Mouse (Mus musculus): Measurements from ENCODE around the gene Crct1. TPM values are rescaled to one million over a fixed set of nuclear protein-coding genes. Genes with fewer than 3 reads are reported as not detected.
A peak's percentile ranks its signal among the peaks of the same experiment; 100 is the strongest.

The Crct1 gene
- polyA plus RNA-seq, 1 experiment from 2014 or later = not detected

- Histone ChIP-seq H3K4me1 (replicated peaks; ENCODE audit: control insufficient read depth, insufficient read depth, low read length) (peaks cover 2% of the 10 kb centered on the region; the same call in 1 of the 2 replicates), H3K4me2 (ENCODE audit: low read depth, low read length, severe bottlenecking) (peak overlapping the region; percentile 58), H3K9me3 (ENCODE audit: control insufficient read depth, low read length) (no peaks in the 10 kb centered on the region), H3K4me3 (ENCODE audit: low read depth, low read length) (peak overlapping the region; percentile 39), H3K36me3 (ENCODE audit: control insufficient read depth, insufficient read depth, low read length) (no peaks in the 10 kb centered on the region), H3K27me3 (ENCODE audit: control insufficient read depth, insufficient read depth, low read length) (no peaks in the 10 kb centered on the region), H3K9ac (ENCODE audit: low read length) (peak overlapping the region; percentile 57), H3K27ac (ENCODE audit: low read depth, low read length) (no peak overlapping the region)
- ATAC-seq (replicated peaks; ENCODE audit: low FRiP score) = 0 out of 2 replicates have a peak, but pooled peaks have one; percentile 39
- no peak for DNase-seq (ENCODE audit: low spot score)
- 24% methylated on average over 5 of the region's 5 CpGs for WGBS
Measured at GRCm38 (mm10) chr3:93014871-93015270, 616 bp downstream of the Crct1 start.

- H3K4me1 ChIP-seq (replicated peaks; ENCODE audit: control insufficient read depth, insufficient read depth, low read length) = peaks cover 2% of the 10 kb centered on the region; the same call in 1 of the 2 replicates
- H3K4me3 ChIP-seq (ENCODE audit: low read depth, low read length) = peak overlapping the region; percentile 39
- no peaks in the 10 kb centered on the region for H3K36me3 ChIP-seq (ENCODE audit: control insufficient read depth, insufficient read depth, low read length)
- H3K4me2 ChIP-seq (ENCODE audit: low read depth, low read length, severe bottlenecking) = peak overlapping the region; percentile 58
- H3K9ac ChIP-seq (ENCODE audit: low read length) = peak overlapping the region; percentile 57
- DNase-seq (ENCODE audit: low spot score) = peak; percentile 89
- 1% methylated on average over 24 of the region's 24 CpGs for WGBS
- H3K27ac ChIP-seq (ENCODE audit: low read depth, low read length) = no peak overlapping the region
- no peaks in the 10 kb centered on the region for H3K27me3 ChIP-seq (ENCODE audit: control insufficient read depth, insufficient read depth, low read length)
- peak; percentile 93 for ATAC-seq (replicated peaks; ENCODE audit: low FRiP score)
- H3K9me3 ChIP-seq (ENCODE audit: control insufficient read depth, low read length) = no peaks in the 10 kb centered on the region
Measured at GRCm38 (mm10) chr3:93014378-93014801, 1.1 kb downstream of the Crct1 start.

GRCm38 (mm10) chr3:93002843-93003242 is 12.6 kb downstream of the Crct1 start:
- DNase-seq (ENCODE audit: low spot score) (no peak), ATAC-seq (replicated peaks; ENCODE audit: low FRiP score) (no peak)
- 73% methylated on average over 4 of the region's 4 CpGs for WGBS
- no peak overlapping the region for H3K4me2 ChIP-seq (ENCODE audit: low read depth, low read length, severe bottlenecking)
- H3K27me3 ChIP-seq (ENCODE audit: control insufficient read depth, insufficient read depth, low read length) = no peaks in the 10 kb centered on the region
- H3K4me3 ChIP-seq (ENCODE audit: low read depth, low read length) = no peak overlapping the region
- no peaks in the 10 kb centered on the region for H3K9me3 ChIP-seq (ENCODE audit: control insufficient read depth, low read length)
- no peak overlapping the region for H3K9ac ChIP-seq (ENCODE audit: low read length)
- H3K4me1 ChIP-seq (replicated peaks; ENCODE audit: control insufficient read depth, insufficient read depth, low read length) = no peaks in the 10 kb centered on the region
- H3K36me3 ChIP-seq (ENCODE audit: control insufficient read depth, insufficient read depth, low read length) = no peaks in the 10 kb centered on the region
- no peak overlapping the region for H3K27ac ChIP-seq (ENCODE audit: low read depth, low read length)

- no peaks in the 10 kb centered on the region for H3K36me3 ChIP-seq (ENCODE audit: control insufficient read depth, insufficient read depth, low read length)
- H3K9ac ChIP-seq (ENCODE audit: low read length) = no peak overlapping the region
- H3K4me1 ChIP-seq (replicated peaks; ENCODE audit: control insufficient read depth, insufficient read depth, low read length) = no peaks in the 10 kb centered on the region
- ATAC-seq (replicated peaks; ENCODE audit: low FRiP score) = no peak
- H3K27ac ChIP-seq (ENCODE audit: low read depth, low read length) = no peak overlapping the region
- no peak overlapping the region for H3K4me2 ChIP-seq (ENCODE audit: low read depth, low read length, severe bottlenecking)
- no peak overlapping the region for H3K4me3 ChIP-seq (ENCODE audit: low read depth, low read length)
- no peaks in the 10 kb centered on the region for H3K9me3 ChIP-seq (ENCODE audit: control insufficient read depth, low read length)
- no peak for DNase-seq (ENCODE audit: low spot score)
- no peaks in the 10 kb centered on the region for H3K27me3 ChIP-seq (ENCODE audit: control insufficient read depth, insufficient read depth, low read length)
- 81% methylated on average over 3 of the region's 3 CpGs for WGBS
Measured at GRCm38 (mm10) chr3:93000621-93001020, 14.9 kb downstream of the Crct1 start.

- no peak overlapping the region for H3K4me2 ChIP-seq (ENCODE audit: low read depth, low read length, severe bottlenecking)
- no peak overlapping the region for H3K9ac ChIP-seq (ENCODE audit: low read length)
- 9% methylated on average over 7 of the region's 7 CpGs for WGBS
Measured at GRCm38 (mm10) chr3:92998691-92999090, 16.8 kb downstream of the Crct1 start.

GRCm38 (mm10) chr3:92991926-92992325 is 23.6 kb downstream of the Crct1 start, which contains the start of gene Lce3f:
TSS of gene Lce3f (plus strand) at chr3:92992226.
- H3K9me3 ChIP-seq (ENCODE audit: control insufficient read depth, low read length) = no peaks in the 10 kb centered on the region
- ATAC-seq (replicated peaks; ENCODE audit: low FRiP score) (no peak), DNase-seq (ENCODE audit: low spot score) (no peak)
- H3K27me3 ChIP-seq (ENCODE audit: control insufficient read depth, insufficient read depth, low read length) = no peaks in the 10 kb centered on the region
- H3K4me1 ChIP-seq (replicated peaks; ENCODE audit: control insufficient read depth, insufficient read depth, low read length) = no peaks in the 10 kb centered on the region
- H3K4me2 ChIP-seq (ENCODE audit: low read depth, low read length, severe bottlenecking) = no peak within 1 kb of the TSS
- H3K9ac ChIP-seq (ENCODE audit: low read length) = no peak within 1 kb of the TSS
- H3K4me3 ChIP-seq (ENCODE audit: low read depth, low read length) = no peak within 1 kb of the TSS
- no peak within 1 kb of the TSS for H3K27ac ChIP-seq (ENCODE audit: low read depth, low read length)
- H3K36me3 ChIP-seq (ENCODE audit: control insufficient read depth, insufficient read depth, low read length) = no peaks in the 10 kb centered on the region

More at GRCm38 (mm10) chr3:92998691-92999090, 16.8 kb downstream of the Crct1 start:
- no peaks in the 10 kb centered on the region for H3K27me3 ChIP-seq (ENCODE audit: control insufficient read depth, insufficient read depth, low read length)
- no peaks in the 10 kb centered on the region for H3K4me1 ChIP-seq (replicated peaks; ENCODE audit: control insufficient read depth, insufficient read depth, low read length)
- DNase-seq (ENCODE audit: low spot score) = peak; percentile 80
- no peak overlapping the region for H3K4me3 ChIP-seq (ENCODE audit: low read depth, low read length)
- no peaks in the 10 kb centered on the region for H3K9me3 ChIP-seq (ENCODE audit: control insufficient read depth, low read length)
- no peak overlapping the region for H3K27ac ChIP-seq (ENCODE audit: low read depth, low read length)
- no peaks in the 10 kb centered on the region for H3K36me3 ChIP-seq (ENCODE audit: control insufficient read depth, insufficient read depth, low read length)
- ATAC-seq (replicated peaks; ENCODE audit: low FRiP score) = peak; percentile 93

- H3K4me3 ChIP-seq (ENCODE audit: low read depth, low read length) = no peak overlapping the region
- no peaks in the 10 kb centered on the region for H3K27me3 ChIP-seq (ENCODE audit: control insufficient read depth, insufficient read depth, low read length)
- no peaks in the 10 kb centered on the region for H3K36me3 ChIP-seq (ENCODE audit: control insufficient read depth, insufficient read depth, low read length)
- DNase-seq (ENCODE audit: low spot score) = no peak
- no peak overlapping the region for H3K9ac ChIP-seq (ENCODE audit: low read length)
- H3K9me3 ChIP-seq (ENCODE audit: control insufficient read depth, low read length) = no peaks in the 10 kb centered on the region
- no peak overlapping the region for H3K4me2 ChIP-seq (ENCODE audit: low read depth, low read length, severe bottlenecking)
- H3K4me1 ChIP-seq (replicated peaks; ENCODE audit: control insufficient read depth, insufficient read depth, low read length) = no peaks in the 10 kb centered on the region
- H3K27ac ChIP-seq (ENCODE audit: low read depth, low read length) = no peak overlapping the region
- ATAC-seq (replicated peaks; ENCODE audit: low FRiP score) = no peak
- WGBS = 63% methylated on average over 2 of the region's 2 CpGs
Measured at GRCm38 (mm10) chr3:92978484-92978883, 37.0 kb downstream of the Crct1 start.

- no peak for ATAC-seq (replicated peaks; ENCODE audit: low FRiP score)
- Histone ChIP-seq H3K27ac (ENCODE audit: low read depth, low read length) (no peak within 1 kb of the TSS), H3K9ac (ENCODE audit: low read length) (no peak within 1 kb of the TSS), H3K4me1 (replicated peaks; ENCODE audit: control insufficient read depth, insufficient read depth, low read length) (no peaks in the 10 kb centered on the region), H3K36me3 (ENCODE audit: control insufficient read depth, insufficient read depth, low read length) (no peaks in the 10 kb centered on the region), H3K4me2 (ENCODE audit: low read depth, low read length, severe bottlenecking) (no peak within 1 kb of the TSS), H3K9me3 (ENCODE audit: control insufficient read depth, low read length) (no peaks in the 10 kb centered on the region), H3K27me3 (ENCODE audit: control insufficient read depth, insufficient read depth, low read length) (no peaks in the 10 kb centered on the region), H3K4me3 (ENCODE audit: low read depth, low read length) (no peak within 1 kb of the TSS)
- no peak for DNase-seq (ENCODE audit: low spot score)
- 89% methylated on average over 2 of the region's 2 CpGs for WGBS
Measured at GRCm38 (mm10) chr3:92966761-92967160, 48.7 kb downstream of the Crct1 start, which contains the start of gene Lce3e. TSS of gene Lce3e (plus strand) at chr3:92967061.
